Mouse (Mus musculus): ENCODE results near the gene Bet1. TPM values are rescaled to one million over a fixed set of nuclear protein-coding genes. Genes with fewer than 3 reads are reported as not detected.

Bet1 gene
- polyA plus RNA-seq (2011; ENCODE audit: insufficient read depth, insufficient read length, low replicate concordance, missing spikeins): 19.9 and 32.5 TPM in 2 replicates

DNA sequence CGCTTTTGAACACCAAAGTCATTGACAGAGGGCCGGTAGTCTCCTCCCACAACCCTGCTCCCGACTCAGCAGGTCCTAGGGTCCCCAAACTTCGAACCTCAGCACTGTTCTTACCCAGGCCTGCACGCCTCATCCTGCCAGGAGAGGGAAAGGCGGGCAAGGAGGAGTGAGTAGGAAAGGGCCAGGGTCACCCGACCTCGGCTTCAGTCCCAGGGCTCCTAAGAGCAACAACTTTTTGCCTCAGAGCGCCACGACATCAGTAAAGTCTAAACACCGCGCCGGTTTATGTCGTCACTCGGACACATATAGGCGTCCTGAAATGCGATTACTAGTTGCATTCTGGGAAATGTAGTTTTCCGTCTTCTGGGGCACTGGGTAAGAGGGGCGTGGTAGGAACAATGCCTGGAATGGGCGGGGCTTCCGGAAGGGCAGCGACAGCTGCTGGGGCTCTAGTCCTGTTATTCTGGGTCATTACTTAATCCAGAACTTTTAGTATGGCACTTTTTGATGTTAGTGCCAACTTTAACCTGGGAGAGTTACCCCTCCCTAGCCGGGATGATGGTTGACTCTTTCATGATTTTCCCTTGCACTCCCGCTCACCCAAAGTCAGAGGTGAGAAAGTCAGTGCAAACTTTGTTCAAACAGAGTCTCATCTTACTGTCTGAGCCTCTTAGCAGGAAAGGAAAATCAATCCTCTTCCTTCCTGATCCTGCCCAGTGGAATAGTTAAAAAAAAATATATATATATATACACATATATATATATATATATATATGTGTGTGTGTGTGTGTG lies at the start of gene Bet1:
TSS of gene Bet1 (minus strand) at position 310 of the 792 bp plus-strand sequence.
- no peaks in the 10 kb centered on the region for H3K4me1 ChIP-seq (ENCODE audit: control insufficient read depth, insufficient read depth, low read length)
- H3K4me3 ChIP-seq (replicated peaks; ENCODE audit: control insufficient read depth, low read depth, low read length): peak within 1 kb of the TSS; percentile 99
- H3K27ac ChIP-seq (ENCODE audit: control insufficient read depth, insufficient read depth, low read depth, low read length, poor library complexity): peak within 1 kb of the TSS; percentile 56; the same call in 1 of the 2 replicates
- peak; percentile 21; the same call in 1 of the 2 replicates for TF ChIP-seq POLR2A (IDR thresholded peaks at IDR 0.05; ENCODE audit: borderline replicate concordance, control insufficient read depth, low read depth, low read length)
- TF ChIP-seq CTCF (IDR thresholded peaks at IDR 0.05; ENCODE audit: control insufficient read depth, insufficient read depth, low read length): no peak
- WGBS: 2% methylated on average over 24 of the region's 24 CpGs

DNA sequence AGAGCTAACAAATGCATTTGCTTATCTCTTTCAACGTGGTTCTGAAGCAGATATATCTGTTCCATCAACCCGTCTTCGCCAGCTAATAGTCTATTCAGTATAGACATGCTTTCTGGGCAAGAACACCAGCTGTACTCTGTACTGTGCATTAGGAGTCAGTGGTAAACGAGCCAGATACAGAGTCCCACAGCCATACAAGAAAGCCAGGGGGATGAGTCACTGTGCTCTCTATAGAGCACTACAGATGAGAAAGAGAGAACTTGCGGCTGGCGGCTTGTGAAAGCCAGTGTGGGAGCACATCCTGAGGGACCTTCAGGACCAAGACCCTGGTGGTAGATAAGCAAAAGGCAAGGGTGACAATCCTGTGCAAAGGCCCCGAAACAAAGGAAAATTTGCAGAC lies 45.5 kb upstream of the Bet1 start:
- H3K4me1 ChIP-seq (ENCODE audit: control insufficient read depth, insufficient read depth, low read length): no peaks in the 10 kb centered on the region
- no peak overlapping the region for H3K27ac ChIP-seq (ENCODE audit: control insufficient read depth, insufficient read depth, low read depth, low read length, poor library complexity)
- 65% methylated on average over 7 of the region's 7 CpGs for WGBS
- no peak overlapping the region for H3K4me3 ChIP-seq (replicated peaks; ENCODE audit: control insufficient read depth, low read depth, low read length)
- TF ChIP-seq CTCF (IDR thresholded peaks at IDR 0.05; ENCODE audit: control insufficient read depth, insufficient read depth, low read length): no peak
- TF ChIP-seq POLR2A (IDR thresholded peaks at IDR 0.05; ENCODE audit: borderline replicate concordance, control insufficient read depth, low read depth, low read length): no peak

DNA sequence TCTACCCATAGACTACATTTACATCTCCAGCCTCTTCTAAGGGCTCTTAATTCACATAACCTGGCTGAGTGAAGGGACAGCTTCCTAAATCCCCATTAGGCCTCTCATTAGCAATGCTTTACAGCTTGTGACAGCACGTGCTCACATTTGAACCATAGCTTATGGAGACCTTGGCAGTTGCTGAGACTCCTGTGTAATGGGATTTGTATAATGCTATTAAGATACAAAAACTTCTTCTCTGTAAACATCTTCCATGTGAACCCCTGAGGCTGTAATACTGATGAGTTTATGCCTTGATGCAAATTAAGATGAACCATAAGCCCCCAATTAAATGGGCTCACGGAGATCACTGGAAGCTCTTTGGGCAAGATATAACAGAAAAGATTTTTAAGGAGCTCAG lies 44.4 kb upstream of the Bet1 start:
- WGBS: 74% methylated on average over 2 of the region's 2 CpGs
- TF ChIP-seq POLR2A (IDR thresholded peaks at IDR 0.05; ENCODE audit: borderline replicate concordance, control insufficient read depth, low read depth, low read length) (no peak), CTCF (IDR thresholded peaks at IDR 0.05; ENCODE audit: control insufficient read depth, insufficient read depth, low read length) (no peak)

DNA sequence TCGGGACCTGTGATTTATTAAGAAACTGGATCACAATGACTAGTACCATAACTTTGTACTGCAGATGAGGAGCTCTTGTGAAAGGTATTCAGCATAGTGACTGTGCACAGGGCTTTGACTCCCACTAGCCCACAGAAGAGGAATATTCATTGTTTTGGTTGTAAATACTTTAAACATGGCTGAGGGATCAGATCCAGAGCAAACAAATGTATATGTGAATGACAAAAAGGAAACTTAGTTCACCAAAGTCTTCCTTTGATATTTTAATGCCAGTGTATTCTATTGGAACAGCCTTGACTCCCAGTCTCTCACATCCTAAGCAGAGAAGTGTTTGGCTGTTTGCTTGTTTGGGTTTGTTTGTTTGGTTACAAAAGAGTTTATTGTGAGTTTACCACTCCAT lies 31.8 kb upstream of the Bet1 start:
- WGBS: 47% methylated on average over 1 of the region's 1 CpGs
- Histone ChIP-seq H3K4me1 (ENCODE audit: control insufficient read depth, insufficient read depth, low read length) (no peaks in the 10 kb centered on the region), H3K27ac (ENCODE audit: control insufficient read depth, insufficient read depth, low read depth, low read length, poor library complexity) (no peak overlapping the region), H3K4me3 (replicated peaks; ENCODE audit: control insufficient read depth, low read depth, low read length) (no peak overlapping the region)
- TF ChIP-seq POLR2A (IDR thresholded peaks at IDR 0.05; ENCODE audit: borderline replicate concordance, control insufficient read depth, low read depth, low read length): no peak
- TF ChIP-seq CTCF (IDR thresholded peaks at IDR 0.05; ENCODE audit: control insufficient read depth, insufficient read depth, low read length): no peak

More for the DNA sequence above, 44.4 kb upstream of the Bet1 start:
- no peak overlapping the region for H3K4me3 ChIP-seq (replicated peaks; ENCODE audit: control insufficient read depth, low read depth, low read length)
- H3K27ac ChIP-seq (ENCODE audit: control insufficient read depth, insufficient read depth, low read depth, low read length, poor library complexity): no peak overlapping the region
- no peaks in the 10 kb centered on the region for H3K4me1 ChIP-seq (ENCODE audit: control insufficient read depth, insufficient read depth, low read length)

DNA sequence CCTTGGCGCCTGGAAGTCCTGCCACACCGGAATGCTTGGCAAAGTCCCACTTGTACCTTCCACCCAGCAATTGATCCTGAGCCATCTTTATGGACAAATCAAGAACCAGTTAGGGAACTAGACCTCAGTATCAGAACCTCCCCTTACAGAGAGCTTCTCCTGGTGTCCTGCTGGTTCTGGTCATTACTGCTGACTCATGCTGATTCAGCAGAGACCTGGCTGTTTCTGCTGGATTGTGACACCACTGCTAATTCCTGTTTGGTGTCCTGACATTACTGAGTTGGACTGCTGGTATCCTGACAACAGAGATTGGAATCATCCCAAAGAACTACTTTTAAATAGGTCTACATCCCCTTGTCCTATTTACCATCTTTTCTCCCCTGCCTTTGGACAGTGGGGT lies 3.7 kb upstream of the Bet1 start:
- Histone ChIP-seq H3K4me3 (replicated peaks; ENCODE audit: control insufficient read depth, low read depth, low read length) (no peak overlapping the region), H3K27ac (ENCODE audit: control insufficient read depth, insufficient read depth, low read depth, low read length, poor library complexity) (no peak overlapping the region), H3K4me1 (ENCODE audit: control insufficient read depth, insufficient read depth, low read length) (no peaks in the 10 kb centered on the region)
- no peak for TF ChIP-seq CTCF (IDR thresholded peaks at IDR 0.05; ENCODE audit: control insufficient read depth, insufficient read depth, low read length)
- no peak for TF ChIP-seq POLR2A (IDR thresholded peaks at IDR 0.05; ENCODE audit: borderline replicate concordance, control insufficient read depth, low read depth, low read length)
- 71% methylated on average over 2 of the region's 2 CpGs for WGBS

DNA sequence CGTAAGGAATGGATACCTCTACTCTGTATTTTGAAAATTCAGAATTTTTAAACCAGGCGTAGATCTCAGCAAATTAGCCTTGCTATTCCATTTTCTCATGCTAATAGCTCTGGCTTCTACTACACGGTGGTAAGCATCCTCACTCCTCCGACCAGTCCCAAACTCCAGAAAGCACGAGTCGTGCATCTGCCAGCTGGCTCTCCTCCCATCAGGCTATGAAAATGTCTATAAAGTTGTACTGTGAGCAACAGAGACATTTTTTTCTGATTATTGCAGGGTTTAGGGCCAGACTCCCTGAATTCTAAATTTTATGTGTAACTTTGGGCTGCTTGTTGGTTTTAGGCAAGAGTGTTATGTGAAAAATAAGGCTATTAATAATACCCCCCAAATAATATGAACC lies 14.5 kb downstream of the Bet1 start:
- no peak overlapping the region for H3K27ac ChIP-seq (ENCODE audit: control insufficient read depth, insufficient read depth, low read depth, low read length, poor library complexity)
- H3K4me1 ChIP-seq (ENCODE audit: control insufficient read depth, insufficient read depth, low read length): no peaks in the 10 kb centered on the region
- H3K4me3 ChIP-seq (replicated peaks; ENCODE audit: control insufficient read depth, low read depth, low read length): no peak overlapping the region
- WGBS: 87% methylated on average over 6 of the region's 6 CpGs
- TF ChIP-seq CTCF (IDR thresholded peaks at IDR 0.05; ENCODE audit: control insufficient read depth, insufficient read depth, low read length) (no peak), POLR2A (IDR thresholded peaks at IDR 0.05; ENCODE audit: borderline replicate concordance, control insufficient read depth, low read depth, low read length) (no peak)

DNA sequence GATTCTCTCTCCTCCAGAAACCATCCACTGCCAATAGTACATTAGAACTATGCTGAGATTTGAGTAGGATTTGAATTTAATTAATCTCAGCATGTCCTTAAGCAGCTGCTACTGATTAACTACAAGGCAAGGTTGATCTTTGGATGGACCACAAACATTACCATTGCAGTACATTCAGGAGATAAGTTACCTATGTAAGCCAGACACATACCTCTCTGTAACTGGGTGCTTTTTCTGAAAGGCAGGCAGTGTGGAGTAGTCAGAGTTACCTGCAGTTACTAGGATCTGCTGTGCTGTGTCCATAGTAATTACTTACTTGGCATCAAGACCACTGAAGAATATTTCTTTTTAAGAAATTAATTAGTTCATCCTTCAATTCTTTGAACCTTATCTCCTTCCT lies 17.1 kb downstream of the Bet1 start:
- H3K4me3 ChIP-seq (replicated peaks; ENCODE audit: control insufficient read depth, low read depth, low read length): no peak overlapping the region
- no peaks in the 10 kb centered on the region for H3K4me1 ChIP-seq (ENCODE audit: control insufficient read depth, insufficient read depth, low read length)
- TF ChIP-seq POLR2A (IDR thresholded peaks at IDR 0.05; ENCODE audit: borderline replicate concordance, control insufficient read depth, low read depth, low read length) (no peak), CTCF (IDR thresholded peaks at IDR 0.05; ENCODE audit: control insufficient read depth, insufficient read depth, low read length) (no peak)
- no peak overlapping the region for H3K27ac ChIP-seq (ENCODE audit: control insufficient read depth, insufficient read depth, low read depth, low read length, poor library complexity)

DNA sequence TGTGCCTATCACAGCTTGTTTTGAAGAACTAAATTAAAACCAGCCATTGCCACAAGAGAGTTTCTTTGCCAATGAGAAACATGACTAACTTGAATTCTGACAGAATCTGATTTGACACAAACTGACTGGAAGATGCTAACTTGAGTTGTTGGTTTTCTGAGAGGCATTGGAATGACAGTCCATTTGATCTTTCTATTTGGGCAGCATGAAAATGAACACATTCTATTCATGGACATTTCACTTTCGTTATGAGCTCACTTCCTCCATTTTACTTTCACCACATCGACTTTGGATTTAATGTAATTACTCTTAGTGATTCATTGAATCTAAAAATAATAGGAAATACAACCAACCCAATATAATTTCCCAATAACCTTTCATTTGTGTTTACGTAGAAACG lies 32.4 kb downstream of the Bet1 start:
- WGBS: 76% methylated on average over 4 of the region's 4 CpGs
- H3K27ac ChIP-seq (ENCODE audit: control insufficient read depth, insufficient read depth, low read depth, low read length, poor library complexity): no peak overlapping the region
- TF ChIP-seq CTCF (IDR thresholded peaks at IDR 0.05; ENCODE audit: control insufficient read depth, insufficient read depth, low read length): no peak
- no peak for TF ChIP-seq POLR2A (IDR thresholded peaks at IDR 0.05; ENCODE audit: borderline replicate concordance, control insufficient read depth, low read depth, low read length)
- H3K4me1 ChIP-seq (ENCODE audit: control insufficient read depth, insufficient read depth, low read length): no peaks in the 10 kb centered on the region
- H3K4me3 ChIP-seq (replicated peaks; ENCODE audit: control insufficient read depth, low read depth, low read length): no peak overlapping the region

Measured in bone marrow, adult 2 months (tissue).